Mouse (Mus musculus): ENCODE data around the gene Map3k20.

DNA sequence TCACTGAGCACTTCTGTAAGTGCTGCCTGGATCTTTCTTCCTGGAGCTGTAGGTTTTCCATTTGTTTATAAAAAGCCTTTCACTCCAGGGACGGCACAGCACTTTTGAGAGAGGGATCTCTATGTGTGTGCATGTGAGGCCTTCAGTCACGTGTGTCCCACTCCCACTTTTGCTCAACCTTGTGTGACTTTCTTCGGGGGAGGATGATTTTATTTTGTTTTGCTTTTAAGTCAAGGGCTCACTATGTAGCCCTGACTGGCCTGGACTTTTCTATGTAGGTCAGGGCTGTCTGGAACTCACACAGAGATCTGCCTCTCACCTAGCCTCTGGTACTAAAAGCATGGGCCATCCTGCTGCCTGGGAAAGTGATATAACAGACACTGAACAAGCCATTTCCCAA lies 88.6 kb downstream of the Map3k20 start:
- TF ChIP-seq POLR2A (IDR thresholded peaks at IDR 0.05; ENCODE audit: borderline replicate concordance, extremely low read depth, low read depth, low read length) (no peak), CTCF (IDR thresholded peaks at IDR 0.05; ENCODE audit: insufficient read depth, low read length) (no peak)

Data from lung, adult 2 months (tissue).